8 mouse cellular contexts compared by ENCODE assay signal in the genomic region with DNA sequence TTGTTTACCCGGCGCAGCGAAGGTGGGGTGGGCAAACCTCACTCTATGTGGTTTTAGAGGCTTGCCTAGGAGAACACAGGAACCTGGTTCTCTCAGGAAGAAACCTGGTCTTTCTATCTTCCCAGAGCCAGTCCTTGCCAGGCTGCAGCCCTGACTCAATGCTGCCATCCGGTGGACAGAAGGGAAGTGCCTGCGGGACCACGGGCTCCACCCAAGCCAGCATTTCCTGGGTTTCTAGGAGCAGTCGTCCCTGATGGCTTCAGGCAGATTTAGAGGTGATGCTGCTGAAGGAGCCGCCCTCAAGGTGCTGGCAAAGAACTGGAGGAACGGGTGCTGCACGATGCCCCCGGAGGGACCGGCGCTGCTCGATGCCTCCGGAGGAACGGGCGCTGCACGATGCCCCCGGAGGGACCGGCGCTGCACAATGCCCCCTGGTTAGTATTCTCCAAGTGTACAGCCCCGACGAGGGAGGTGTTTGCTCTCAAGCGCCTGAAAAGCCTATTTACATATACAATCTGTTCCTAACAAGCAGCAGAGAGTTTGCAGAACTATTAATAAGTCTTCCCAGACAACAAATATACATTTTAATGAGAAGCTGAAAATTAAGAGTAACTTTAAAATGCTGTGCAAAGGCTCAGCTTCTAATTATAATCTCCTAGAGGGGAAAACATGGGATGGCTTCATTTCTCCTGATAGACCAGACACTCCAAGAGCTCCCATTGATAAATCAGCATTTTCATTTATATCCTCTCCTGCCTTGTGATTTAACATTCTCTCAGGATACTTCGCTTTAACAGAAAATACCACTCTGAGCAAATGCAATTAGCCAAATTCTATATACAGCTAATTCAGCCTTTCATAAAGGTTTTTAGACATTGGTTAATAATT. TPM values are rescaled to one million over a fixed set of nuclear protein-coding genes. Genes with fewer than 3 reads are reported as not detected.
DNase-seq lines count a peak whose midpoint lies in the region; TF ChIP-seq lines count a peak whose summit lies in the region.

No protein-coding gene starts in this region.

- no peaks in the 10 kb centered on the region for H3K36me3 ChIP-seq in megakaryocyte, embryonic 14.5 days (replicated peaks; ENCODE audit: low read length)

- peak; percentile 77 for DNase-seq in R1 (ENCODE audit: low read depth, low spot score)
- DNase-seq in cerebellum, postnatal 4 days (ENCODE audit: low spot score in 2 of 2): peak; percentile 92 to 95
- DNase-seq in gastrocnemius, adult 8-10 months (ENCODE audit: low spot score in 2 of 2): peak; percentile 51 to 53
- peak; percentile 46 for DNase-seq in hindlimb bud, embryonic 11.5 days (ENCODE audit: extremely low spot score, low read depth, low spot score)
- peak; percentile 87 to 95 for DNase-seq in left cerebral cortex, adult 2 months (ENCODE audit: extremely low spot score in 1 of 2, low spot score in 2 of 2)
- peak; percentile 93 to 94 for DNase-seq in right cerebral cortex, postnatal 10 days (ENCODE audit: low spot score in 2 of 2)
- peak; percentile 89 for DNase-seq in urinary bladder, postnatal 14 days (ENCODE audit: low spot score)

- H3K27me3 ChIP-seq in megakaryocyte, embryonic 14.5 days (replicated peaks): peaks cover 45% of the 10 kb centered on the region

- intact Hi-C loops in left cerebral cortex, adult 2 months (cut with DNase I): loop anchor here (1.0 to 2.0 kb wide), 3 partner anchors 168 to 232 kb away; no protein-coding TSS in a partner anchor

- peak; percentile 100 for TF ChIP-seq CTCF in left cerebral cortex, adult 2 months (IDR thresholded peaks at IDR 0.05)

- peaks cover 9% of the 10 kb centered on the region for H3K4me1 ChIP-seq in megakaryocyte, embryonic 14.5 days

- H3K27ac ChIP-seq in left cerebral cortex, adult 2 months: peak overlapping the region; percentile 66

- peaks cover 28% of the 10 kb centered on the region for H3K9me3 ChIP-seq in megakaryocyte, embryonic 14.5 days

- H3K4me3 ChIP-seq in left cerebral cortex, adult 2 months: peak overlapping the region; percentile 46
- H3K4me3 ChIP-seq in megakaryocyte, embryonic 14.5 days (replicated peaks): peak overlapping the region; percentile 89

RNA-seq across cellular contexts. Expression of a gene that starts 25.9 kb away (rescaled TPM):
- total RNA-seq in gastrocnemius, adult 8-10 months (2022): 1 to 10 TPM; 1.4 to 2.2 (median 1.8) TPM
- total RNA-seq in left cerebral cortex, adult 2 months (2021): 100 to 1,000 TPM; 140 to 151 TPM
- 5.3 and 6.3 TPM in 2 replicates for polyA plus RNA-seq in megakaryocyte, embryonic 14.5 days (2012; ENCODE audit: insufficient read depth, low replicate concordance)

Comparison
In these comparisons a context has a peak if more than half of its experiments do, and no peak if none do; other contexts are left out.
1. Peak in every context shown above with its lines: DNase-seq, H3K4me3 ChIP-seq and H3K27ac ChIP-seq.
2. RNA of a gene that starts 25.9 kb away (total RNA-seq): 140 to 151 TPM in left cerebral cortex, adult 2 months; 1.4 to 2.2 TPM in gastrocnemius, adult 8-10 months; every median in the first group is over 10 times any median in the second.